Mouse (Mus musculus) ES-E14 (cell line): ENCODE data around the gene Actr3b. TPM values are rescaled to one million over a fixed set of nuclear protein-coding genes. Genes with fewer than 3 reads are reported as not detected.

Experiments
- DNase-seq: peaks from one replicate; pipeline ENCODE4 v3.0.0-alpha.2; 2013; ENCODE audit warnings: low read depth, low spot score
- H3K27ac ChIP-seq: 2 replicates; pipeline ENCODE4 v1.5.1; 2012; ENCODE audit warnings: low read depth, mild to moderate bottlenecking, low read length, moderate library complexity, mixed read lengths; ENCODE audit not compliant: poor library complexity, insufficient read depth, severe bottlenecking
- H3K36me3 ChIP-seq: 2 replicates; pipeline ENCODE4 v1.6.1; 2012; ENCODE audit warnings: mild to moderate bottlenecking, low read length, moderate library complexity, mixed read lengths; ENCODE audit not compliant: control insufficient read depth, poor library complexity, insufficient read depth, severe bottlenecking
- H3K4me1 ChIP-seq, 2 experiments: fragments of 150-350 bp in 1 of 2; sonication (generic) in 1 of 2; 2 replicates each; pipeline ENCODE4 v1.6.1; 2012; ENCODE audit warnings: low read length in 2 of 2, mild to moderate bottlenecking in 1 of 2, mixed read lengths in 1 of 2; ENCODE audit not compliant: control insufficient read depth in 2 of 2, insufficient read depth in 2 of 2, poor library complexity in 1 of 2
- H3K4me3 ChIP-seq, 2 experiments: fragments of 150-350 bp in 1 of 2; sonication (generic) in 1 of 2; 2 replicates each; pipeline ENCODE4 v1.5.1; 2012; ENCODE audit warnings: low read length in 2 of 2, low read depth in 1 of 2, mild to moderate bottlenecking in 1 of 2, mixed read lengths in 1 of 2; ENCODE audit not compliant: insufficient read depth in 1 of 2, poor library complexity in 1 of 2, severe bottlenecking in 1 of 2
- H3K9ac ChIP-seq: 2 replicates; pipeline ENCODE4 v1.6.1; 2012; ENCODE audit warnings: low read depth, mild to moderate bottlenecking, low read length, mixed read lengths; ENCODE audit not compliant: poor library complexity, insufficient read depth, severe bottlenecking
- H3K9me3 ChIP-seq: fragments of 150-350 bp; sonication (generic); 2 replicates; pipeline ENCODE4 v1.6.1; 2012; ENCODE audit warnings: low read depth, mild to moderate bottlenecking, low read length; ENCODE audit not compliant: control insufficient read depth, insufficient read depth
- CHD2 ChIP-seq: IDR thresholded peaks from 2 replicates; pipeline ENCODE4 v1.6.1; 2014; ENCODE audit warnings: mild to moderate bottlenecking, low read depth, low read length, inconsistent platforms
- HCFC1 ChIP-seq: IDR thresholded peaks from 2 replicates; pipeline ENCODE4 v1.6.1; 2012; ENCODE audit warnings: low read length, inconsistent platforms, borderline replicate concordance; ENCODE audit not compliant: insufficient read depth
- MAFK ChIP-seq: IDR thresholded peaks from 2 replicates; pipeline ENCODE4 v1.6.1; 2014; ENCODE audit warnings: mild to moderate bottlenecking, low read depth, low read length, inconsistent platforms; ENCODE audit not compliant: insufficient read depth
- ZC3H11A ChIP-seq: IDR thresholded peaks from 2 replicates; pipeline ENCODE4 v1.6.1; 2012; ENCODE audit warnings: low read depth, mild to moderate bottlenecking, inconsistent platforms, low read length, borderline replicate concordance
- ZNF384 ChIP-seq: IDR thresholded peaks from 2 replicates; pipeline ENCODE4 v1.6.1; 2012; ENCODE audit warnings: low read depth, low read length, inconsistent platforms
- in situ Hi-C, 2 experiments: fragments of 600-800 bp; cut with MboI; formaldehyde crosslinking; loops; one replicate each; pipeline ENCODE4 v1.15.1; 2025; ENCODE audit warnings: low sequenced_read_pairs in 2 of 2, inconsistent platforms in 1 of 2; ENCODE audit not compliant: unreplicated experiment in 2 of 2
- total RNA-seq: library from RNA; depleted of rRNA; stranded (reverse); fragments of 300-350 nt; gene quantifications from 2 replicates; pipeline ENCODE4 v1.2.3, GENCODE M21; 2012; rRNA removed

Gene Actr3b
- total RNA-seq, 1 experiment, result 9.6 TPM

- DNase-seq, result no peak
Measured at GRCm38 (mm10) chr5:25886708-25887107, 126.9 kb downstream of the Actr3b start.

GRCm38 (mm10) chr5:25889746-25890382, 130.1 kb downstream of the Actr3b start:
- in situ Hi-C loops, result no loop called here
- TF ChIP-seq CHD2 (no peak), ZNF384 (no peak), ZC3H11A (no peak), HCFC1 (no peak)

More at GRCm38 (mm10) chr5:25886708-25887107, 126.9 kb downstream of the Actr3b start:
- Histone ChIP-seq H3K36me3 (no peaks in the 10 kb centered on the region), H3K4me1 (no peaks in the 10 kb centered on the region), H3K4me3 (no peak overlapping the region), H3K9ac (no peak overlapping the region), H3K9me3 (no peaks in the 10 kb centered on the region), H3K27ac (no peak overlapping the region)
- TF ChIP-seq ZNF384 (no peak), ZC3H11A (no peak), CHD2 (no peak), HCFC1 (no peak), MAFK (no peak)
- in situ Hi-C loops, result no loop called here

GRCm38 (mm10) chr5:25891321-25891720, 131.5 kb downstream of the Actr3b start:
- H3K36me3 ChIP-seq, result no peaks in the 10 kb centered on the region
- in situ Hi-C loops, result no loop called here
- no peaks in the 10 kb centered on the region for H3K4me1 ChIP-seq
- no peak overlapping the region for H3K9ac ChIP-seq
- no peak for DNase-seq
- no peaks in the 10 kb centered on the region for H3K9me3 ChIP-seq
- TF ChIP-seq HCFC1 (no peak), ZNF384 (no peak)
- H3K4me3 ChIP-seq, result no peak overlapping the region
- no peak overlapping the region for H3K27ac ChIP-seq

More at GRCm38 (mm10) chr5:25889746-25890382, 130.1 kb downstream of the Actr3b start:
- no peaks in the 10 kb centered on the region for H3K4me1 ChIP-seq
- no peak for DNase-seq
- no peaks in the 10 kb centered on the region for H3K36me3 ChIP-seq
- H3K9ac ChIP-seq, result no peak overlapping the region
- no peaks in the 10 kb centered on the region for H3K9me3 ChIP-seq
- no peak overlapping the region for H3K27ac ChIP-seq
- H3K4me3 ChIP-seq, result no peak overlapping the region

Other genes starting within 250 kb of the Actr3b start
- 0.21 and 0.22 TPM in 2 replicates for gene Cct8l1, start 243.9 kb upstream of the Actr3b start, total RNA-seq
- gene Xrcc2, start 54.2 kb upstream of the Actr3b start, total RNA-seq, result 32.1 and 39.0 TPM in 2 replicates
- gene Gm21663, start 182.4 kb downstream of the Actr3b start, total RNA-seq, result not detected in 2 replicates
- gene Gm21671, start 194.4 kb downstream of the Actr3b start, total RNA-seq, result not detected in 2 replicates
- gene Gm21680, start 212.7 kb downstream of the Actr3b start, total RNA-seq, result not detected in 2 replicates
- 0.21 TPM in 1 of 2 replicates, not detected in the other for gene Gm21698, start 228.7 kb downstream of the Actr3b start, total RNA-seq
- gene Gm1979, start 244.8 kb downstream of the Actr3b start, total RNA-seq, result not detected in 2 replicates